Mouse (Mus musculus): Measurements from ENCODE around the gene Mmp15.
A peak's percentile ranks its signal among the peaks of the same experiment; 100 is the strongest.

Mmp15 gene

DNA sequence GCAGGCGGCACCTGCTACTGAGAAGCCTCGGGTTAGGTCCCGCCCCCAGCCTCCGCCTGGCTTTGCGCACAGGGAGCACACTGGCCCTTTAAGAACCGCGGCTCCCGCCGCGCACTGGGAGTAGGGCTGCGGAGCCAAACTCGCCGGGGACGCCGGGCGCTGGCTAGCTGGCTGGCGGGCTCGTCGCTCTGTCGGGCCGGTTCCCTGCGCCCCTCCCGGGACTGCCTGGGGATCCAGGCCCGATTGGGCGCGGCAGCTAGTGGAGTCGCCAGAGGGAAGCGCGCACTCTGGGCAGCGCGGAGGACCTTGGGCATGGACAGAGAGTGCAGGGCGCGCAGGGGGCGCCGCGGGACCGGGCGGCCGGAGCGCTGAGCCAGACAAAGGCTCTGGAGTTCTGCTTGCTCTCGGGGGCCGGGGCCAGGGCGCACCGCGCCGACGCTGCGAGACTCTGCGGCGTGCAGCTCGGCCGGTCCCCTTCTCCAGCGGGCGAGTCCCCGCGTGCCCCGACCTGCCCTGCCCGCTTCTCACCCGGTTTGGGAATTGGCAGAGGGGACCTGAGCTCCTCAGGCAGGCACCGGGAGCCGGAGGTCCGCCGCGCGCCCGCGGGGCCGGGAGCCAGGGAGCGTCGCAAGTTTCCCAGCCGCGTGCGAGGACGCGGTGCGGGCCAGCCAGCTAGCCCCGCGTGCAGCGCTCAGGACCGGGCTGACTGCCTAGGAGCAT lies at the start of gene Mmp15:
TSS of gene Mmp15 (plus strand) at position 118 of the 720 bp plus-strand sequence.
- DNase-seq (ENCODE audit: low spot score in 2 of 2) = peak; percentile 80 to 81

- peak in 1 of 2 experiments; percentile 34 for DNase-seq (ENCODE audit: low spot score in 2 of 2)
Measured at GRCm38 (mm10) chr8:95302410-95302809, 49.7 kb upstream of the Mmp15 start.

GRCm38 (mm10) chr8:95305526-95305925 lies 46.5 kb upstream of the Mmp15 start:
- no peak for DNase-seq (ENCODE audit: low spot score in 2 of 2)

- DNase-seq (ENCODE audit: low spot score in 2 of 2) = no peak
Measured at GRCm38 (mm10) chr8:95306431-95306830, 45.6 kb upstream of the Mmp15 start, which contains the start of gene Cngb1. Gene Cngb1 (minus strand): TSS chr8:95306585.

DNA sequence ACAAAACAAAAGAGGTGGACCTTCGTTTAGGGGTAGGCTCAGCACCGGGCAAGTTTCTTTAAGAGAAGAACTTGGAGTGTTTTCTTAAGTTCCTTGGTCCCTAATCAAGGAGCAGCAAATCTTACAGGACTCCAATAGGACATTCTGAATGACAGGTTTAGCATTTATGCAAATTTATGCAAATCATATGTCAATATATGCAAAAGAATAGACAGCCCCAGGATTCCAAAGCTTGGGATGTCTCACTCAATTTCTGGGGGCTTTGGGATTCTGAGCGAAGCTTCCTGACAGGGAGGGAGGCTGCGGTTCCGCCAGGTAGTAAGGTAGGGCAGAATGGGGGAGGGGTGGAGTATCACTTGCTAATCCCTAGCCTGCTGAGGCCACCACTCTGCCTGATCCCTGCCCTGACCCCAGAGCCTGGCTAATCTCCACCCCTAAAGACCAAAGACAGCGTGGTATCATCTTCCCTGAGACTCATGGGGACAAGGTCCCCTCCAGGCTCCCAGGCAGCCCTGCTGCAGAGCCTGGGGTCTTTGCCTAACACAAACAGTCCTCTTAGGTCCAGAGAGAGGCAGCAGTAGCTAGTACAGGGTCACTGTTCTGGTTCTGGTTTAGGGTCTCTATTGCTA lies 41.6 kb upstream of the Mmp15 start, which contains the start of gene Tepp:
TSS of gene Tepp (plus strand) at position 225 of the 629 bp plus-strand sequence.
- DNase-seq (ENCODE audit: low spot score in 2 of 2) = no peak

DNA sequence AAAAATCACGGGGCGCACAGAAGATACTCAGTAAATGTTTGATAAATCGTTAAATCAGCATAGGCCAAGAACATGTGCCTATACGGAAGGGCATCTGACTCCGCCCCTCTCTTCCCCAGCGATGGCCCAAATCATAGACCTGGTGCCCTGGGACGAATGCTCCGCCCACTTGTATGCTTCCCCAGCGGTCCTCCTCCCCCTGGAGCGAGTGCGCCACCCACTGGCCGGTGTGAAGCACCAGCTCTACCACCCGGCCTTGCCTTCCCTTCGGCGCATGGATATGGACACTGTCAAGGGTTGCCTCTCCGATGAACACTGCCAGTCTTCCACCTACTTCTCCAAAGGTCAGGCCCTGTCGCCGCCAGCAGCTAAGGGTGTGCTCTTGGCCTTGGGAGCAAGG lies 39.2 kb upstream of the Mmp15 start:
- no peak for DNase-seq (ENCODE audit: low spot score in 2 of 2)

DNA sequence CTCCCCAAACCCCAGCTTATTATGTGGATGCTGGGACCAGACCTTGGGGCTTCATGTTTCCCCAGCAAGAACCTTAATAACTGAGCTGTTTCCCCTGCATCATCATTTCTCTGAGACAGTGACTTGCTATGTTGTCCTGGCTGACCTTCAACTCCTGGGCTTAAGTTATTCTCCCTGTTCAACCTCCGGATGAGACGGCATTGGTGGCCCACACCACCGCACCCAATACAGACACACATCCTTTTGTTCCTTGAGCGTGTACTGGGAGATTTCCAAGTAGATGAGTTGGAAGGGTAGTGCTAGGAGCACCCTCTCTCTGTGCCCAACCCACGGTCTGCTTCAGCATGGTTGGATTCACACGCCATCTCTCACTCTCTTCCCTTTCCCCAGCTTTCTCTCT lies 38.2 kb upstream of the Mmp15 start:
- DNase-seq (ENCODE audit: low spot score in 2 of 2) = no peak

DNA sequence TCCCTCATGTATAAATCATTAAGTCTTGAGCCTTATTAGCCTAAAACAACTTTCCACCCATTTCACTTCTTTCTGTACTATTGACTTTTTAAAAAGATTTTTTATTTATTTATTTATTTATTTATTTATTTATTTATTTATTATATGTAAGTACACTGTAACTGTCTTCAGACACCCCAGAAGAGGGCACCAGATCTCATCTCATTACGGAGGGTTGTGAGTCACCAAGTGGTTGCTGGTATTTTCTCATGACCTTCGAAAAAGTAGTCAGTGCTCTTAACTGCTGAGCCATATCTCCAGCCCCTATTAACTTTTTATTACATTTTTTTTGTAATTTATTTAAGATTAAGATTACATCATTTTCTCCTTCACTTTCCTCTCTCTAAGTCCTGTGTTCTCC lies 37.4 kb upstream of the Mmp15 start:
- no peak for DNase-seq (ENCODE audit: low spot score in 2 of 2)

DNA sequence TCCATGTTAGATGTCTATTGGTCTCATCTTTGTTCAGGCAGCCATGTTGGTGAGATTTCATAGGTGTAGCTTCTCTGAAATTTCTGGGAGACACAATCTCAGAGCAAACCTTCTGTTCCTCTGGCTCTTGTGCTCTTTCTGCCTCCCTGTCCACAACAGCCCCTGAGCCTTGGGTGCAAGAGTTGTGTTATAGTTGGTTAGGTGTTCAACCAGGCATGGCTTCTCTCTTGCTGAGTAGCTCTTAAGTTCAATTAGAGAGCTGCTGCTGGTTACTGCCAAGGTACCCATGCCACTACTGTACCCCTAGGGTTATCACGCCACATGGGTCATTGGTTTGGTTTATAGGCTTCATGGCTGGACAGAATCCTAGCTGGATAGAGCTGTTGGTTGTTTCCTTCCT lies 36.7 kb upstream of the Mmp15 start:
- DNase-seq (ENCODE audit: low spot score in 2 of 2) = no peak

DNA sequence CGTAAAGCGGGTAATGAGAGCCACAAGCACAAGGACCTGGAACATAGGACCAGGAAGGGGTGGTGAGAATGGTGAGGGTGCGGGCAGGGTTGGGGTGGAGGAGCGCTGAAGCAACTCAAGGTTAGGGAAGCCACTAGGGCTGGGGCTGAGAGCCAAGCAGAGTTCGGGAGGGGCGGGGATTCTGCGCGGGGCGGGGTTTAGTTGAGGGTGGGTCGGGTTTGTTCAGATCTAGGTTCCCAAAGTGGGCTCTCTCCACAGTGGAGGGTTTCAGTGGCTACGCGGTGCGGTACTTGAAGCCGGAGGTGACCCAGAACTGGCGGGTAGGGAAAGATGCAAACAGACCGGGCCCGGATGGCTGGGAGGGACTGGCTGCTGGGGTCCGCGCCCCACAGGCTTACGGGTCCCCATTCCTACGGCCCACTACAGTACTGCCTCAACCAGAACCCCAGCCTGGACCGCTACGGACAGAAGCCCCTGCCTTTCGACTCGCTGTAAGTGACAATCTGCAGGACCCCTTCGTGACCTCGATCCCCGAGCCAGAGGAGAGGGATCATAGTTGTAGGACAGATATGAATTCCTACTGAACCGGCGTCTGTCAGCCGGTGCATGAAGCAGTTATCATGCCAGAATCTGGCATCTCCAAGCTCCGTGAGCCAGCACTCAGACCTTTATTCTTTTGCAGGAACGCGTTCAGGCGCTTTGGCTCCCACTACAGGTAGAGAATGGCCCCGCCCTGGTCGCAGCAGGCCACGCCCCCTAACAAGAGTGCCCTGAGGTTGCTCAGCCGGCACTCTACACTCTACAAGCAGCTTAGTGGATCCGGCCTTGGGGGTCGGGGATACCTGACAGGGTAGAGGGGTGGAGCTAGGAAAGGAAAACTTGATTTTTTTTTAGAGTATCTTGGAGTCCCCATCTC lies 31.6 kb upstream of the Mmp15 start:
- DNase-seq (ENCODE audit: low spot score in 2 of 2) = peak in 1 of 2 experiments; percentile 33

DNA sequence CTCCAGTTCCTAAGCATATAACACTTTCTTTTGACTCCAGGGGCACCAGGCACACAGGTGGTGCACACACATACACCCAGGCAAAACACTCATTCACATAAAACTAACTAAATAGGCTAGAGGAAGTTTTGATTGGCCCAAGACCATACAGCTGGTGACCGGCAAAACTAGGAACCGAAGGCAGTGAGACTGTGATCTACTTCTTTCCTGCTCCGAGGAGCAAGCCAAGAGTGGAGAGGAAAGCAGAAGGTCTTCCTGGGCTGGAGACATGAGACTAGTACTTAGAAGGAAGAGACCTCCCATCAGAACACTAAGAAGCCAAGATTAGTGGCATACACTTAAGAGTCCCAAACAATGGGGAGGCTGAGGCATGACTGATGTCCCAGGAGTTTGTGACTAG lies 28.9 kb upstream of the Mmp15 start:
- peak in 1 of 2 experiments; percentile 49 for DNase-seq (ENCODE audit: low spot score in 2 of 2)

DNA sequence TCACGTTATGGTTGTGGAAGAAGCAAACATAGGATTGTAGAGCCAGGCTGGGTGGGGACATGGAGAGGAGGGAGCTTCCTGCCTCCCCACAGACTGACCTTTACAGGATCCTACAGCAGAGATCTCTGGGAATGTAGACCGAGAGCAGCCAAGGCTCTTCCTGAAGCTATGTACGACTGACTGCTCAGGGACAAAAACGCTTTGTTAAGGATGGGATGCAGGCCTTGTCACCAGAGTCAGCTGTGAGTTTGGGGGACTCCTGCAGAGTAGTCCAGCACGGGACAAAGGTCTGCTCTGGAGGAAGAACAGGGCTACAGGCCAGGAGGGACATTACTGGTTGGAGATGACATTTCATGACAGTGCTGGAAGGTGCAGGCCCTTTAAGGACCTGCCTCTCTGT lies 27.4 kb upstream of the Mmp15 start:
- DNase-seq (ENCODE audit: low spot score in 2 of 2) = no peak

- DNase-seq (ENCODE audit: low spot score in 2 of 2) = no peak
Measured at GRCm38 (mm10) chr8:95326822-95327221, 25.2 kb upstream of the Mmp15 start.

GRCm38 (mm10) chr8:95327866-95328465 lies 24.1 kb upstream of the Mmp15 start:
- DNase-seq (ENCODE audit: low spot score in 2 of 2) = no peak

DNA sequence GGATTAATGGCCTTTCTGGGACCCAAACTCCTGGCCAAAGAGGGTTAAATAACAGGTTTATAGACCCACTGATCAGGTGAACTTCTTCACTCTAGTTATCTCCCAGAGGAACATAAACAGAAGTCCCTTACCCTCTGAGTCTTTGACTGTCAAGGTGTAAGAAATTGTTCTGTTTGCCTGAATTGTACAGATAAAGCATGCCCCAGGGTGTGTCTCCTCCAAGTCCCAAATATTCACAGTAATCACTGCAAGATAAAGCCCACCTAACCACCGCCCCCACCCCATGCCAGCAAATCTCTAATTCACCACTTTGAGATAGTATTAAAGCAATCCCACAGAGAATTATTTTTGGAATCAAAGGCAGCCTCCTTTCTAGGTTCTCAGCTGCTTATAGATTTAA lies 21.7 kb upstream of the Mmp15 start:
- DNase-seq (ENCODE audit: low spot score in 2 of 2) = no peak

DNA sequence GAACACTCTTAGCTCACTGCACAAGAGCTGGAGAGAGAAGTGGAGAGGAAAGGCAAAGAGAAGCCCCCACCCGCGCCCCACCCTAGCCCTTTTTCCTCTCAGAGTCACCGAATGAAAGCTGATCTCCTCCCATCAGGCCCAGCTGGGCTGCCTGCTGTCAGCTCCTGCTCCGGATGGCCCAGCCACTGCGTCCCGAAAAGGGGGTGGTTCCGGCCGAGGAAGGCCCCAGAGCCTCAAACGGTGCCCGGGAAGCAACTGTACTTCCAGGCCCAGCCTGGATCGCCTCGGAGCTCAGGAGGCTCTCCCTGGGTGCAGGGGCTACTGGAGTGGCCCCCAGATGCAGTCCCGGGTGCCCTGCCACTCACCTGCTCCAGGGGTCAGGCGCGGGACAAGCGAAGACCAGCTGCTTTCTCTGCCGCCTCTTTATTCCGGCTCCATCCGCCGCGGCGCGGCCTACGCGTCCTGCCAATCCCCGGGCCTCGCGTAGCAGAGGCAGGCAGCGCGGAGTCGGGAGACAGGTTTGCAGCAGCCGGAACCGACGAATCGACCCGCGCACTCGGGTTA lies 20.8 kb upstream of the Mmp15 start:
- DNase-seq (ENCODE audit: low spot score in 2 of 2) = no peak

DNA sequence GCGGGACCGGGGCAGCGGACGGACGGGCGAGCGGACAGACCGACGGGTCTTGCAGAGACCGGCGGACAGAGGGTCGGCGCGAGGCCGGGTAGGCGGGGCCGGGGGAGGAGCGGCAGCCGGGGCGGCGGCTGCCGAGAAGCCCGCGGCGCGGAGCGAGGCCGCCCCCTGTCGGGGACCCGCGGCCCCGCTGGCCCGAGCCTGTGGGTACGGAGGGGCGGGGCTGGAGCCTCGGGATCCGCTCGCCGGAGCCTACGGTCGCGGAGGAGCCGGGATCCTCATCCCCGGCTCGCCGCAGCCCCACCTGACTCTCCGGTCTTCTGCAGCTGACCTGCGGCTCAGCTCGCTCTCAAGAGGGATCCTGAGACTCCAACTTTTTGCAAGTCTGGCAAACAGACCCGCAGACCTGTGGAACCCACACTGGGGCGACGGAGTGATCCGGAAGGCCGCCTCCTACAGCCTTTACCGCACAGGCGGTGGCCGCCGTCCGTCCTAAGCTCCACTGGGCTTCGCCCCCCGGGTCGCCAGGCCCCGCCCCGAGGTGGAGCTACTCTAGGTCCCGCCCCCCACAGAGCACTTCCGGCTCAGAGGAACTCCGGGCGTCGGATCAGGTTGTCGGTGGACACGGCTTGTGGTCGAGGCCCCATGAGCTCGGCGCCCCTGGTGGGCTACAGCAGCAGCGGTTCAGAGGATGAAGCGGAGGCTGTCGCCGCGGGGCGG lies 20.2 kb upstream of the Mmp15 start, which contains the start of the genes Zfp319 and Usb1:
TSS of gene Zfp319 (minus strand) at position 231 of the 717 bp plus-strand sequence.
TSS of gene Usb1 (plus strand) at position 565 of the 717 bp plus-strand sequence.
- peak; percentile 94 for DNase-seq (ENCODE audit: low spot score in 2 of 2)

- DNase-seq (ENCODE audit: low spot score in 2 of 2) = no peak
Measured at GRCm38 (mm10) chr8:95332437-95333199, 19.4 kb upstream of the Mmp15 start.

GRCm38 (mm10) chr8:95335706-95336105 lies 16.4 kb upstream of the Mmp15 start:
- no peak for DNase-seq (ENCODE audit: low spot score in 2 of 2)

GRCm38 (mm10) chr8:95336363-95336762 lies 15.7 kb upstream of the Mmp15 start:
- no peak for DNase-seq (ENCODE audit: low spot score in 2 of 2)
